Mouse (Mus musculus): ENCODE results near the gene Hist1h2bm. TPM values are rescaled to one million over a fixed set of nuclear protein-coding genes. Genes with fewer than 3 reads are reported as not detected.
"Not testable (repeated sequence)": the region's sequence is repeated elsewhere in the genome, so short reads cannot be mapped to it uniquely, and the experiment has no call there.

Gene Hist1h2bm
- polyA plus RNA-seq, 1 experiment from 2014 or later = 1.9 TPM

- peak overlapping the region; percentile 96 for H3K27ac ChIP-seq
- H3K9me3 ChIP-seq, H3K36me3 ChIP-seq, H3K27me3 ChIP-seq: not testable (repeated sequence)
- peaks cover 33% of the 10 kb centered on the region for H3K4me1 ChIP-seq (replicated peaks)
- peak; percentile 10; the same call in 1 of the 2 replicates for ATAC-seq (ENCODE audit: low FRiP score)
- WGBS = under 1% methylated on average over 13 of the region's 38 CpGs
- H3K4me3 ChIP-seq = peak overlapping the region; percentile 45
- peak overlapping the region; percentile 73 for H3K9ac ChIP-seq
- H3K4me2 ChIP-seq = peak overlapping the region; percentile 71
Observed at GRCm38 (mm10) chr13:21716540-21717391, 5.1 kb upstream of the Hist1h2bm start.

GRCm38 (mm10) chr13:21717397-21718357, 4.2 kb upstream of the Hist1h2bm start, which contains the start of gene Hist1h3h:
TSS of gene Hist1h3h (plus strand) at chr13:21717659.
- Histone ChIP-seq H3K4me2 (peak within 1 kb of the TSS; percentile 75), H3K4me1 (replicated peaks) (peaks cover 37% of the 10 kb centered on the region), H3K27ac (peak within 1 kb of the TSS; percentile 96), H3K9ac (peak within 1 kb of the TSS; percentile 80), H3K4me3 (peak within 1 kb of the TSS; percentile 46)
- under 1% methylated on average over 30 of the region's 56 CpGs for WGBS
- not testable (repeated sequence) for H3K27me3 ChIP-seq, H3K9me3 ChIP-seq, H3K36me3 ChIP-seq
- peak; percentile 43 for ATAC-seq (ENCODE audit: low FRiP score)

- Histone ChIP-seq H3K4me3 (peak overlapping the region; percentile 46), H3K9ac (peak overlapping the region; percentile 80), H3K27ac (peak overlapping the region; percentile 81), H3K36me3 (no peaks in the 10 kb centered on the region), H3K27me3 (no peaks in the 10 kb centered on the region), H3K9me3 (no peaks in the 10 kb centered on the region), H3K4me2 (peak overlapping the region; percentile 75), H3K4me1 (replicated peaks) (peaks cover 38% of the 10 kb centered on the region)
- no peak for ATAC-seq (ENCODE audit: low FRiP score)
- WGBS = 67% methylated on average over 4 of the region's 4 CpGs
Observed at GRCm38 (mm10) chr13:21718381-21719080, 3.3 kb upstream of the Hist1h2bm start.

GRCm38 (mm10) chr13:21721107-21721756, 612 bp upstream of the Hist1h2bm start:
- peaks cover 29% of the 10 kb centered on the region for H3K4me1 ChIP-seq (replicated peaks)
- 2% methylated on average over 24 of the region's 44 CpGs for WGBS
- H3K9me3 ChIP-seq, H3K27me3 ChIP-seq, H3K36me3 ChIP-seq: not testable (repeated sequence)
- peak overlapping the region; percentile 77 for H3K27ac ChIP-seq
- H3K9ac ChIP-seq = peak overlapping the region; percentile 56; the same call in 1 of the 2 replicates
- ATAC-seq (ENCODE audit: low FRiP score) = peak; percentile 13
- H3K4me2 ChIP-seq = peak overlapping the region; percentile 67
- H3K4me3 ChIP-seq = peak overlapping the region; percentile 42

DNA sequence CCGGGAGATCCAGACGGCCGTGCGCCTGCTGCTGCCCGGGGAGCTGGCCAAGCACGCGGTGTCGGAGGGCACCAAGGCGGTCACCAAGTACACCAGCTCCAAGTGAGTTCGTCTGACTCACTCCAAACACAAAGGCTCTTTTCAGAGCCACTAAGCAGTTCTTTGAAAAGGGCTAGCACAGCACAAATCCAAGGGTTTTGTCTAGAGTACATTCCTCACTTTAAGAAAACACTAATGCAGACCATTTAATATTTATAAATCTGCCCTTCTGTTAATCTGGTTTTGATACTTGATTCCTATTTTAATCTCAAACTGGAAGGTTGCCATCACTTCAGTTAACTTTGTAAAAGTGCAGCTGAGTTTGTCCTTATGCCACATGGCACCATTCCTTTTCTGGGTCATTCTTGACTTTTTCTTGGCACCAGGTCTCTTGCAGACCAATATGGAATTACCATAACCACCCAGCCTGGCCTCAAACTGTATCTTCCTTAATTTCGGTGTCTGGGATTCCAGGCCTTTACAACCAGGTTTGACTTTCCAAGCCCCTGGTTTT, 605 bp downstream of the Hist1h2bm start:
- no peaks in the 10 kb centered on the region for H3K27me3 ChIP-seq
- H3K9ac ChIP-seq = peak overlapping the region; percentile 68
- ATAC-seq (ENCODE audit: low FRiP score) = peak; percentile 22
- no peaks in the 10 kb centered on the region for H3K9me3 ChIP-seq
- WGBS = 3% methylated on average over 11 of the region's 11 CpGs
- peak overlapping the region; percentile 67 for H3K4me2 ChIP-seq
- no peaks in the 10 kb centered on the region for H3K36me3 ChIP-seq
- H3K4me1 ChIP-seq (replicated peaks) = peaks cover 24% of the 10 kb centered on the region
- H3K27ac ChIP-seq = peak overlapping the region; percentile 90
- H3K4me3 ChIP-seq = peak overlapping the region; percentile 42

DNA sequence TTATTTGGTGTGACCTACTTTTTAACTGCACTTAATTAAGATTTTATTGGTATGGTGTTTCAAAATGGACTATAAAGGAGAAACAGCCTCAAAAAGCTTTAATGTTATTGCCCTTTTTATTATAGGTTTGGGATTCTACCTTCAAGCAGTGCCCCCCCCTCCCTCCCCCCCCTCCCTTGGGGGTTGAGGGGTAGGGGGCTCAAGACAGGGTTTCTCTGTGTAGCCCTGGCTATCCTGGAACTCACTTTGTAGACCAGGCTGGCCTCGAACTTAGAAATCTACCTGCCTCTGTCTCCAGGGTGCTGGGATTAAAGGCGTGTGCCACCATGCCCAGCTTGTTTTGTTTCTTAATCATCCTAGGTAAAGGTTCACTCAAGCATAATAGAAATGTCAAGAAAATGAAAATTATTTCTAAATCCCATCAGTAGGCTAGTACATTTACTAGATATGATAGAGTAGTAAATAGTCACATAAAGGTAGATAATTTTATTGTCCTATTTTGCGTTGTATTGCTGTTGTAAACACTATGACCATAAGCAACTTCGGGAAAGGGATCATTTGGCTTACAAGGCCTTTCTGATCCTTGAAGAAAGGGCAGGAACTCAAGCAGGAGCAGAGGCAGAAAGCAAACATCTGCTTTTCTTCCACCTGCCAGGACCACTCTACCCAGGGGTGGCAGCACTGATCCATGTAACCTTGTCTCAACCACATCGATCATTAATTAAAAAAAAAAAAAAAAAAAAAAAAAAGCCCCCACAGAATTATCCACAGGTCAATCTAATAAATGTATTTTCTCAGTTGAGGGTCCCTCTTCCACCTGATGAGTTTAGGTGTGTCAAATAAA, 1.4 kb downstream of the Hist1h2bm start:
- peaks cover 26% of the 10 kb centered on the region for H3K4me1 ChIP-seq (replicated peaks)
- no peak overlapping the region for H3K4me3 ChIP-seq
- 35% methylated on average over 5 of the region's 5 CpGs for WGBS
- no peak overlapping the region for H3K9ac ChIP-seq
- H3K36me3 ChIP-seq = no peaks in the 10 kb centered on the region
- no peaks in the 10 kb centered on the region for H3K27me3 ChIP-seq
- no peak for ATAC-seq (ENCODE audit: low FRiP score)
- H3K4me2 ChIP-seq = peak overlapping the region; percentile 67
- peak overlapping the region; percentile 52; the same call in 1 of the 2 replicates for H3K27ac ChIP-seq
- H3K9me3 ChIP-seq = no peaks in the 10 kb centered on the region

- 17% methylated on average over 11 of the region's 11 CpGs for WGBS
- Histone ChIP-seq H3K9ac (no peak overlapping the region), H3K4me3 (no peak overlapping the region), H3K4me2 (no peak overlapping the region), H3K36me3 (no peaks in the 10 kb centered on the region), H3K27me3 (no peaks in the 10 kb centered on the region), H3K27ac (peak overlapping the region; percentile 63), H3K9me3 (no peaks in the 10 kb centered on the region), H3K4me1 (replicated peaks) (peaks cover 7% of the 10 kb centered on the region; the same call in 1 of the 2 replicates)
- peak; percentile 66 for ATAC-seq (ENCODE audit: low FRiP score)
Observed at GRCm38 (mm10) chr13:21727948-21728572, 6.2 kb downstream of the Hist1h2bm start.

DNA sequence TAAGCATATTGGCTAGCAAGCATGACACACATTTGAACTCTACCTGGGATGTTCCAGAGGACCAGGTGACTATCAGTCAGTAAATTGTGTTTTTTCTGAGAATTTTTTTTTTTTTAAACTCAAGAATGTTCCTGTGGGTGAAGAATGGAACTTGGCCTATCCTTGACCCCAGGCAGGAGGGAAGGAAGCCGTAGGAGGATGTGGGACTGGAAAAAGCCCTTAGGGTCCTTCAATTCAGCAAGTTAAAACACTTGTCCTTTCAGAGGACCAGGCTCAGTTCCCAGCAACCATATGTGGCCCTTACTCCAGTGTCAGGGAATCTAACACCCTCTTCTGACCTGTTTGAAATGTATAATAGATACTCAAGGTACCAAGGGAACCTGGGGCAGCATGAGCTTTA, 7.7 kb downstream of the Hist1h2bm start:
- no peak for ATAC-seq (ENCODE audit: low FRiP score)
- no peak overlapping the region for H3K4me2 ChIP-seq
- WGBS = 69% methylated on average over 1 of the region's 1 CpGs
- H3K4me1 ChIP-seq (replicated peaks) = peaks cover 12% of the 10 kb centered on the region
- H3K36me3 ChIP-seq = no peaks in the 10 kb centered on the region
- no peak overlapping the region for H3K9ac ChIP-seq
- H3K27ac ChIP-seq = no peak overlapping the region
- H3K27me3 ChIP-seq = no peaks in the 10 kb centered on the region
- no peaks in the 10 kb centered on the region for H3K9me3 ChIP-seq
- H3K4me3 ChIP-seq = no peak overlapping the region

GRCm38 (mm10) chr13:21733466-21733865, 11.6 kb downstream of the Hist1h2bm start:
- peak; percentile 19 for ATAC-seq (ENCODE audit: low FRiP score)
- H3K4me1 ChIP-seq (replicated peaks) = peaks cover 16% of the 10 kb centered on the region
- H3K9me3 ChIP-seq = no peaks in the 10 kb centered on the region
- no peaks in the 10 kb centered on the region for H3K27me3 ChIP-seq
- H3K4me3 ChIP-seq = no peak overlapping the region
- H3K36me3 ChIP-seq = no peaks in the 10 kb centered on the region
- H3K27ac ChIP-seq = peak overlapping the region; percentile 97
- no peak overlapping the region for H3K9ac ChIP-seq
- H3K4me2 ChIP-seq = no peak overlapping the region
- WGBS = 65% methylated on average over 5 of the region's 5 CpGs
